Mouse (Mus musculus) C2C12 (cell line): ENCODE results near the gene Aif1l.

Source experiments
- CEBPB ChIP-seq: IDR thresholded peaks from one replicate; pipeline ENCODE4 v1.6.1; 2011; ENCODE audit warnings: low read depth, mild to moderate bottlenecking, control low read depth, moderate library complexity
- CTCF ChIP-seq: IDR thresholded peaks from one replicate; pipeline ENCODE4 v1.5.1; 2011; ENCODE audit not compliant: control insufficient read depth, insufficient read depth, insufficient read length
- MAX ChIP-seq: IDR thresholded peaks from one replicate; pipeline ENCODE4 v1.6.1; 2011; ENCODE audit warnings: mild to moderate bottlenecking, control low read depth
- MYOG ChIP-seq: IDR thresholded peaks from one replicate; pipeline ENCODE4 v1.6.1; 2011; ENCODE audit not compliant: control insufficient read depth, insufficient read length; ENCODE audit errors: extremely low read depth
- USF1 ChIP-seq: IDR thresholded peaks from one replicate; pipeline ENCODE4 v1.6.1; 2011; ENCODE audit warnings: low read depth, mild to moderate bottlenecking, control low read depth, moderate library complexity

DNA sequence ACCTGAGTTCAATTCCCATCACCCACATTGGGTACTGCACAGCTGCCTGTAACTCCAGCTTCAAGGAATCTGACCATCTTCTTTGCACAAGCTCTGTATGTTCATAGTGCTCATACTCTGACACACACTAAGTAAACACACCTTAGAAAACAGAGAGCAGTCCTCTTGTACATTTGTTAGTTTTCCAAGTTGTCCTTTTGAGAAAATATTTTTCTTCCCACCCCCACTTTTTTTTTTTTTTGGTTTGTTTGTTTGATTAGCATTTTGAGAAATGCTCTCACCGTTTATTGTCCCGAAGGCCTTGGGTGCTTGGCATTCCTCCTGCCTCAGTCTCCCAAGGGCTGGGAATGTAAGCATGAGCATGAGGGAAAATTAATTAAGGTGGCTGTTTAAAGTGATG is 58.4 kb downstream of the Aif1l start:
- no peak for TF ChIP-seq CTCF
- no peak for TF ChIP-seq MYOG
- TF ChIP-seq USF1: no peak
- TF ChIP-seq MAX: no peak
- TF ChIP-seq CEBPB: no peak
